Mouse (Mus musculus) brain, embryonic 18.5 days (tissue): ENCODE results near the gene Zfyve19.

Experiments used
- DNase-seq: peaks from one replicate; pipeline ENCODE4 v3.0.0-alpha.2; 2012; ENCODE audit warnings: low read depth, low spot score

Zfyve19 gene

DNA sequence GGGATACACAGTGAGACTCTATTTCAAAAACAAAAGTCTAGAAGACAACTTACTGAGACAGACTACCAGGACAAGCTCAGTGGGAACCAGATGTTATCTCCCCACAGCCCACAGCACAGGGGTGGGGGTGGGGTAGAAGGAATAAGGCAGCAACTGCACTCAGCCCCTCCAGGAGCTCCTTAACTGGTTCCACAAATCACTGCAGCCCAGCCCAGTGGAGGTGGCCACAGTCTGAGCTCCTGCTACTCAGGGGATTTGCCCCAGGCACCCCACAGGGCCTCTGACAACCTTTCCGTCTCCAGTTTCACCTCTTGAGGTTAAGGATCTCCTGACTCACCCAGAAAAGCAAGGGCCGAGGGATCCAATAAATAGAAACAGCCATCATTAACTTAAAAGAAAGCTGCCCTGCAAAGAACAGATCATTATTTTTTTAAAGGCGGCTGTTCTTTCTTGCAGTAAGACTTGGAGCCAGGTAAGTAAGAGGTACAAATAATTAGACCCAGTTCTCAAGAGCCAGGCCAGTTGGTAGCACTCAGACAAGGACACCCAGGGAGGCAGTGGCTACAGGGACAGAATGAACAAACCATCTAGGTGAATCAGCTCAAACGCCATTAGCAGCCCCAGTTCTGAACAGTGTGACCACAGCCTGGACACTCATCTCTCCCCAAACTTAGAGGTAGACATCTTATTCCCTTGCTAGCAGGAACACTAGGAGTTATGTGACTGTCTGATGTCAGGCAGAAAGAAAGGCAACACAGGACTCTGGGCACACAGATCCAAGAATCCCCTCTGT is 11.9 kb upstream of the Zfyve19 start:
- no peak for DNase-seq

DNA sequence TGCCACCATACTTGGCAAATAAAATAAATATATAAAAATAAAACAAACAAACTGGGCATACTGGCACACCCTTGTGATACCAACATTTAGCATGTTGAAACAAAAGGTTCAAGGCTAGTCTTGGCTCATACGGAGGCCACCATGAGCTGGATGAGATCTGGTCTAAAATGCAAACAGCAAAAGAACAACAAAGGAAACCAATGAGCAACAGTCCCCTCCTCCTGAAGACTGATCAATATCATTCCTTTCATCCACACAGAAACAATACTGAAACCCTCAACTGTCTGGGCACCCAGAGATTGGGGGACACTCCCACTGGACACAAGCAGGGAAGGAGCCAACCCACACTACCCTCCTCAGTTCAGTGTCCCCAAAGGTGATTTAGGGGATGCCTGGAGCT is 10.9 kb upstream of the Zfyve19 start:
- no peak for DNase-seq

DNA sequence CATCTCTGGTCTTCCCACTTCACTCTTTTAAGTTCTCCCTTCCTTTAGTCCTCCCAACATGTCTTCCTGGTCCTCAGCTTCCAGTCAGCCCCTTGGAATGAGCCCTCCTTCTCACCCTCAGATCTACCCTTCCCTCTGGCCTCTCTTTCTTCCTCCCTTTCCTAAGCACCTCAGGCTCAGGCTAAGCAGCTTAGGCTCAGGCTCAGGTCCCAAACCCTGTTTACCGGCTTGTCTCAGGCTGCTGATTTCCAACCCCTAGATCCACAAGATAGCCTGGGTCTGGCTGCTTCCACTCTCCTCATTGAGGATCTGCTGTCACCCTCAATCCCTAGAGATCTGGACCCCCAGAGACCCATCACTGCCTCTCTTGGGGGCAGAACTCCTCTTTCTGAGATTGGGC is 10.4 kb upstream of the Zfyve19 start:
- no peak for DNase-seq

DNA sequence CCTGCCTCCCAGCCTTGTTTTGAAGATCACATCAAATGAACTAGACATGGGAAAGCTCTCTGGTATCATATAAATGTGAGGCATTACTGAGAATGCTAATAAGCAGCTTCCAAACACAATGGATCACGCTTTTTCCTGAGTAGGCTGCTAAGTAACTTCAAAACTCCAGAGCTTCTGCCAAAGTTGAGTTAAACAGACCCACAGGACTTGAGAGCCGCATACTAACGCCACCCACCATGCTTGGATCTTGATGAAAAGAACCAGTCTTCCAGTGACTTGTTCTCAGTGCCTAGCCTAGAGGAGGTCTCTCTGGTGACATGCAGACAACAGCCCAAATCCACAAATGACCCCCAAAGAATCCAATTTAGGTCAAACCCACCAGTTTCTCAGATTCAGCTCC is 9.5 kb upstream of the Zfyve19 start:
- DNase-seq: no peak

DNA sequence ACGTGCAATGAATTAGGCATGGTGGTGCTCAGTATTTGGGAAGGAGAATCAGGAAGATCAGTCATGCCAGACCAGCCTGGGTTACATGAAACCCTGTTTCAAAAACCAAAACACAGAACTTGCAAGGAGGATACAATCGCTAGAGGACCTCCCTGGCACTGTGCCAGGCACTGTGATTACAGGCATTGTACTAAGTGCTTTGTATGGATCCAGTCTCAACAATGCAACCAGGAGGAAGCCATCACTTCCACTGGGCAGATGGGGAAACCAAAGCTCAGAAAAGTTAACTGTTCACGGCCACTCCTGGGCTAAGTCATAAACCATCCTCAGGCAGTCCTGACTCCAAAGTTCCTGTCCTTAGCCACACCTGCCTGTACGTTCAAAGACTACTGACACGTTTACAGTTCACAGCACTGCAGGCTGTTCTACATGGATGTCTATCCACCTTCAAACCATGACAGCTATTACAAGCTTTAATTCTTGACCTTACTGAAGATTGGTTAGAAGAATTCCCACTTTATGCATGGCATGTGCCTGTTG is 5.4 kb upstream of the Zfyve19 start:
- DNase-seq: no peak

DNA sequence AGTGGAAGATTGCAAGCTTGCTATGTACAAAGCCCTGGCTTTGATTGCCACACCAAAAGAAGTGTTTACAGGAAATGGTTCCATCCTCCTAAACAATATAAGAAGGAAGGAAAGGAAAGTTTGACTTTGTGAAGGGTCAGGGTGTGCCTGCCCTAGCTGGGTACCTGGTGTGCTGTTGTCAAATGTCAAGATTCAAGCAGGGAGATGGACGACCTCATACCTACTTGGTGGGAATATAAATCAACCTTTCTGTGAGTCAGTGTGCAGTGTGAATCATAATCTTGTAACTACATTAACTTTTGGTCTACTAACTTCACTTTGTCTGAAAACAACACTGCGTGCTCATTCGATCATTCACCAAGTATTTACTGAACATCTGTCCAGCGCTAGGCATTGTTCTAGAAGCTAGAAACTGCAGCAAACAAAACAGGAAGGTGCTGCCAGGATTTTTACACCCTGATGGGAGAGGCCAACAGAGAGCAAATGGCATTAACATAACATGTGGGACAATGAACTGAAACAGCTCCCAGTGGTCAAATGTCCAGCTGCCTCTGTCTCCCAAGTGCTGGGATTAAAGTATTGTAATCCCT is 4.5 kb upstream of the Zfyve19 start:
- no peak for DNase-seq

DNA sequence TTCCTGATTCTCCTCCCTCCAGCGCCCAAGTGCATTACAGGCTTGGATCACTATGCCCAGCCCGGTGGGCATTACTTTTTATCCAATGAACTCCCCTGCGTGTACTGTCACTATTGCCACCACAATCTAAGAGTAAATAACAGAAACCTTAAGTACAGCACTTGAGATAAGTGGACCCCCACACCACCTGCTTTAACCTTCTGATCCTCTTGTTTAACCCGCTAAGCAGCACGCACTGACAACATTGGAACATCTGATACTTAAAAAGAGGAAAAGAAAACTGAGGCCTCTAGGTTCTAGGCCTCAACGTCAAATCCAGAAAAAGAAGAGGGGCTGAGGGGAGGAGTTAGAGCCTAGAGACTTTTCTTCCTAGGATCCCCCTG is 465 bp upstream of the Zfyve19 start:
- no peak for DNase-seq

DNA sequence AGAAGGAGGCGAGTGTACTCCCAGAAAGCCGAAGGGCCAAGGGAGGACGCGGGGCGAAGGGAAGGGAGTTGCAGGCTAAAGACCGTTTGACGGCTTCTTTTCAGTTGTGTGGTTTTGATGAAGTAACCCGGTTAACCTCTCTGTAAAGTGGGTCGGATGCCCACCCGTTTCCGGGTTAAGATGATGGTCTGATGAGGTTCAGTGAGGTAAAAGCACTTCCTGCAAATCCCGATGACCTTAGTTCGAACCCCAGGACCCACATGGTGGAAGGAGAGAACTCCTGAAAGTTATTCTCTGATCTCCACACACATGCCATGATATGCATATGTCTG is 725 bp downstream of the Zfyve19 start:
- no peak for DNase-seq

DNA sequence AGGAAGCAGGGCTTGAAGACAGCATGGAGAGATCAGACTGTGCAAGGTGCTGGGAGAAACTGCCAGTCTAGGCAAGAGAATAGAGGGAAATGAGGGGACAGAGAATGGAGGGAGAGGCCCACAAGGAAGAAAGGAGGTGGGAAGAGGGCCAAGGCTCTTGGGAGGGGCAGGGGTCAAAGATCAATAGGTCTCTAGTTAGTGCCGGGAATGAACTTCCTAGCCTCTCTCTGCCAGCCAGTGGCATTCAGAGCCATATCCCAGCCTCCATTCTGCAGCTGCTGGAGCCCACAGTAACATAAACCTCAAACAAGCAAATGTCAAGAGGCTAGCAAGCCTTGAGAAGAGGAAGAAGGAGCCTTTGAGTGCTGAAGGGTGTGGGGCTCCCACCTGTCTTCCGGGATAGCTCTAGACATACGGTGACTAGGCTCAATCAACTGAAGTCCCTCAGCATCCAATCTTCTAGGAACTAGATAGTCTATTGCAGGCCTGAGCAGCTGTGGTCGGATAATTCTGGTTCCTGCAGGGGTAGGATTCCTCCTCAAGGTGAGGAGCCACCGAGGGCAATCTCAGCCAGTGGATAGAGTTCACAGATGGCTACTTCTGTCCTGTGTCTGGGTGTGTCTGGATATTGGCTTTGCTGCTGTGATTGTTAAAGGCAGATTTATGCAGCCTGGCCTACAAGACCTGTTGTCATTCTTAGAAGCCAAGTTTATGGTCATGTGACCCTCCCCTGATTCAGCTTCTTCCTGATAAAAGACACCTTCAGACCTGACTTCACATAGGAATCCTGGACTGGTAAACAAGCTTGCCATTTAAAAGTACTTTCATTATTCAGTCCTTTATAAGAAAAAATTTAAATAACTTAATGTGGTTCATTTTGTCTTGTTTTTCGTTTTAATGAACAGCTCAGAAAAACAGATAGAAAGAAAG is 21.6 kb downstream of the Zfyve19 start, which contains the start of gene Ppp1r14d:
Gene Ppp1r14d, minus strand, starts transcription at position 132 of the 930 bp plus-strand sequence.
- no peak for DNase-seq

DNA sequence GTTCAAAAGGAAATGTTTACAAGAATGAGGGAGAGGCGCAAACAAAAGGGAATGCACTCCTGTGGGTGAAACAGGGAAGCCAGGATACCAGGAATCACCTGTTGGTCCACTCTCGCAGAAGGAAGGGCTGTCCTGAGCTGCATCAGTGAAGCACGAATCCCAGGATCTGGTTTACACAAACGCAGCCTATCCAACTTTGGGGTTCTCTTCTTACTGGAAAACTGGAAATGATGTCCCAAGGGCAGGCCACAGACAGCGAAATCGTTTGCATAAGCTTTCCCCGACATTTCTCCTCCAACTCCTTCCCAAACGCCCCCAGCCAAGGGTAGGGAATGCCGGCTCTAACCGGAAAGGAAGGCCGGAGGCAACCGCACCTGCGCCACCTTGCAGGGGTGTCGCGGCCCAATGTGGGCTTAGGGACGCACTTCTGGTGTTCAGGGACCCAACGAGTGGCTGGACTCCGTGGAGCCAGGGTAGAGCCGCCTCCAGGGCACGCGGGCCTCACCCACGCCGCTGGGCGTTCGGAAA is 28.3 kb downstream of the Zfyve19 start:
- DNase-seq: no peak

DNA sequence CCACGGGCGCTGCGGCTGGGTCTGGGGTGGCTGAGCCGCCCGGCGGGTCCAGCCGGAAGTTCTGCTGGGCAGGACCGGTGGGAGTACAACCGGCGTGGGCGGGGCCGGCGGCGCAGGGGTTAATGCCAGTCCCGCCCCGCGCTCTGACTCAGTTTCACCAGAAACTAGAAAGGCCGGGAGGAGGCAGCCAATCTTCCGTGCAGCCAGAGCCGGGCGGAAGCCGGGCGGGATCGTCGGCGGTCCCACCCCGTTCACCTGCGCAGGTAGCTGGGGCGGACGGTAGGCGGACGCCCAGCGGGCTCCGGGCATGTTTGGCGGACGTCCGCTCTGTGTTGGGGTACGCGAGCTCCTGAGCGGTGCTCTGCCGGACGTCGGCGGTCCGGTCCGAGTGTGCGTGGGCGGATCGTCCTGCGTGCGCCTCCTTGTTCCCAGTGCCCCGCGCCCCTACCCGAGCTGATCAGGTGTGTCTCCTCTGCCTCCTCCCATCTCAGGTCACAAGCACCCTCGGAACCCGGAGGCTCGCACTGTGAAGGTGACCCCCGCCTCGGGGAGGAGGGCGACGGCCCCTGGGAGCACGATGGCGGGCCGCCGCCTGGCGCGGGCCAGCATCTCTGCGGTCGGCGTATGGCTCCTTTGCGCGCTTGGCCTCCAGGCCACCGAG is 28.9 kb downstream of the Zfyve19 start, which contains the start of gene Spint1:
Gene Spint1, plus strand, starts transcription at position 153 of the 661 bp plus-strand sequence.
- DNase-seq: no peak

DNA sequence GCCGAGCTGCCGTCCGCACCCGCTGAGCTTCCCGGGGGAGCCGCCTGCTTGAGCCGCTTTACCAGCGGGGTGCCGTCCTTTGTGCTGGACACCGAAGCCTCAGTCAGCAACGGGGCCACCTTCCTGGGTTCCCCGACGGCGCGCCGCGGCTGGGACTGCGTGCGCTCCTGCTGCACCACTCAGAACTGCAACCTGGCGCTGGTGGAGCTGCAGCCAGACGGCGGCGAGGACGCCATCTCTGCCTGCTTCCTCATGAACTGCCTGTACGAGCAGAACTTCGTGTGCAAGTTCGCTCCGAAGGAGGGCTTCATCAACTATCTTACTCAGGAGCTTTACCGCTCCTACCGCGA is 29.4 kb downstream of the Zfyve19 start:
- no peak for DNase-seq

DNA sequence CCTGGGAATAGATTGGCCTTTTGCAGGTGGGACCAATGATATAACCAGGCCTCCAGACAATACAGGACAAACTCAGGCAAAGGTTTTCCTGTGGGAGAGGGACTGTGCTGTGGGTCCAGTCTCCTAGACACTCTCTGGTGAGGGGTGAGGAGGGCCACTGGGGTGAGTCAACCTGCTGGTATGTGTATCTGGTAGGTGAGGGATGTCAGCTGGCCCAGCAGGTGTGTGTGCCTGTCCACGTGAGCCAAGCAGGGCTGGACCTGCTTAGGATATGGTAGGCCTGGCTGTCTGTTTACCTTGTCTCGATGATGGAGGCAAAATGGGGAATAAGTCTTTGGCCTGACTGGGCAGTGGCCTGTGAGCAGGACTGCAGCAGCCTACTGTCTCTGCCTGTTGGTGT is 30.3 kb downstream of the Zfyve19 start:
- no peak for DNase-seq

DNA sequence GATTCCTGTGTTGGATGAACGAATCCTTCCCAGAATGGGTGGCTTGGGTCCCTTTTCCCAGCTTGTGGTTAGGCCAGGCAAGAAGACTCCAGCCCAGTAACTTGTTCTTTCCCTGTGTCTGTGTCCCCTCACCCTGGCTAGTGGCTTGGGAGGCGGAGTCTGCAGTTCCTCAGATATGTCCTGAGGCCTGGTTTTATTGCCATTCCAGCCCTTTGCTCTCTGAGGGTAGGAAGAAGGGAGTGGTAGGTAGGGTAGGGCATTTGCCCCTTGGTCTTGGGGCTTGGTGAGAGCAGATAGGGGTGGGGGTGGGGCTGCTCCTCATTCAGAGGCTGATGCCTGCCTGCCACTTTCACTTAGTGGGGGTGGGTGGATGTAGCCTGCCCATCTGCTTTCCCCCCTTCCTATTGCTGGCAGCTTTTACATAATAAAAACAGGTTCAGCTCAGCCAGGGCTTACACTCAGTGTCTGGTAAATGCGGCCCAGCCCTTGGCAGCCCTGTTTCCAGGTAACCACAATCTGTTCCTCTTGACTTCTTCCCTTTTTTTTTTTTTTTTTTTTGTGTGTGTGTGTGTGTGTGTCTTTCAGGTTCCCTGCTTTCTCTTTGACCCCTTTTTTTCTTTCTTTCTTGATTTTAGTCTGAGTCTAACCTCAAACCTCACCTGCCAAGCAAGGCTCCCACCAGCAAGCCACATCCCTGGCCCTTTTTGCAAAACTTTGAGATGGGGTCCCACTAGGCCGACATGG is 31.8 kb downstream of the Zfyve19 start:
- no peak for DNase-seq

DNA sequence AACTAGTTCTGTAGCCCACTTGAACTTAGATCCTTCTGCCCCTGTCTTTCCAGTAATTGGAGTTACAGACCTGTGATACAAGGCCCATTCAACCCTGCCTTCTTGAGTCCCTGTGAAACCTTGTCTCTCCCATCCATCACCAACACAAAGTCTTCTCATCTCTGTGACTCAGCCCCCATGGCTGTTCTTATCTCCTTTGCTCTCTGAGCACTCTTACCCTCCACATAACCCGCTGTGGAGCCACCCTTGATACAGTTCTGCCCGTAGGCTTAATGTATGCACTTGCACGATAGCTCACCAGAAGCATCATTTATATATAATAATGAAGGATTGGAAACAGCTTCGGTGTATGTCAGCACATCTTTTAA is 32.4 kb downstream of the Zfyve19 start:
- DNase-seq: no peak

DNA sequence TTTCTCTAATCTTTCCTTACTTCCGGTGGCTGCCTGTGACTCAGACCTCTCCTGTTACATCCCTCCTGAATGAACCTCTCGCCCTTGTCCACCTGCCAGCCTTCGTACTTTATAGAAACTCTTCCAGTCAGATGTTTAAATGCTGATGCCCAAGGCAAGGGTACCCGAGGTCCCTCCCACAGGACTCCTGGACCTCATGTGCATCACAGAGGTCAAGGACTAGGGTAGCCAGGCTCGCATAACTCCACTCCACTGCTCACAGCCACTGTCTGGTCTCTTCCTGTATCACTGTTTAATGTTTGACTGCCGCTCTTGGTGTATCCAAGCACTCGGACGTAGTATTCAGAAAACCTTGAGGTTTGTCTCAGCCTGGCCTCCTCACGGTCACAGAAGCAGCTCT is 34.1 kb downstream of the Zfyve19 start:
- DNase-seq: no peak

DNA sequence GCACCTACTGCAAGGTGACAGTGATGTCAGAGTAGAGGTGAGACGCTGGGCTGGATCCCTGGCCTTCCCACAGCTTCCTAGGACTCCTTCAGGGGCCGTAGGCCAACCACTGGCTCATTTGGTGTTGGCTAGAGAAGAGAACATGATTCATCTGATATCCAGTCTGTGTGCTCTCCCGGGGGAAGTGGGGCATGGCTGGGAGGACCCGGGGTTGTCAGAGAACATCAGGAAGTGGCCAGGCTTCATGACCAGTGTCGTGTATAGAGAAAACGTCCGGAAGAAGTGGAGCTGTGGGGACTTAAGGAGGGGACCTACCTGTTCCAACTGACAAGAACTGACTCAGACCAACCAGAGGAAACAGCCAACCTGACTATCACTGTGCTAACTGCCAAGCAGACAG is 36.8 kb downstream of the Zfyve19 start:
- no peak for DNase-seq

DNA sequence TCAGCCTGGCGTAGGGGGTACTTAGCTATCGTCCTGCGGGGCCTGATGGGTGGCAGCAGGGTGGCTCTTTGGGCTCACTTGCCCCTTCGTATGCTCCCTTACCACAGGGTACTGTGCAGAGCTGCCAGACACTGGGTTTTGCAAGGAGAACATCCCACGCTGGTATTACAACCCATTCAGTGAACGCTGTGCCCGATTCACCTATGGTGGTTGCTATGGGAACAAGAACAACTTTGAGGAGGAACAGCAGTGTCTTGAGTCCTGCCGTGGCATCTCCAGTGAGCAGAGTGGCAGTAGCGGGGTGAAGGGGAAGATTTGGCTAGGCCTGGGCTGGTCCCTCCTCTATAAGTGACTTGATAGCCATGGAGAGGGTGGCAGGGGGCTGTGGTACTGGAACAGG is 39.5 kb downstream of the Zfyve19 start:
- no peak for DNase-seq

DNA sequence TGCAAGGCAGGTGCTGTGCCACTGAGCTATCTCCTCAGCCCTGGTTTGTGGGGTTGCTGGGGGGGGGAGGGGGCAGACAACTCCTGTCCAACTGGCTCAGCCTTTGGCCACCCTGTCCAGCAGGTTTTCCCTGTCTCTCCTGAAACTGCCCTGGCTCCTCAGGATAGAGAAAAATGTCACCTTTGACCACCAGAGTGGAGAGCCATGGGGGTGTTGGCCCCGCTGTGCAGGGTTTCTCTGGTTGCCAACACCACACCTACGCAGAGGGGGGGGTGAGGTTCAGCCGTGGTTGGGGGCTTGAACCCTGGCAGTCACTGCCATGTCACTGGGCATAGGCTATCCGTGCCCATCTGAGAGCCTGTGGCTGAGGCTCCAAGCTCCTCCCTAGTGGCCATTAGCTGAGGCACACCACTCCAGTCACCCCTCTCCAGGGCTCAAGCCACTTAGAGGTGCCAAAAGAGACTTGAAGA is 41.2 kb downstream of the Zfyve19 start:
- DNase-seq: no peak

DNA sequence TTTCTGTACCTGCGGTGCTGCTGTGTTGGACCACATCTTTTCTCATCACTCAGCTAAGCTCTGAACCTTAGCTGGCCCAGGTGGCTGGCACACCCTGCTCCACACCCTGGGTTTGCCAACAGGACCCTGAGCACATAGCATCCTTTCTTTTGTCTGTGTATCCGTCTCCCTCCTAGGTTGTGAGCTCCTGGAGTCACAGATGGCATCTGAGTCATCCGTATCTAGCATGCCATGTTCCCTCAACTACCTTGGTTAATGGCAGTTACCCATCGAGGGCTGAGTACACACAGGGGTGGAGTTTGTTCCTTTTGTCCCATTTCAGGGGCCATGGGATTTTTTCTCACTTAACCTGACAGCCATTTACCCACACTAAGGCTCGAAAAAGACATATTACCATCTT is 42.0 kb downstream of the Zfyve19 start:
- DNase-seq: no peak
